Mouse (Mus musculus) spleen, adult 2 months (tissue): ENCODE measurements around the gene Lrmda. TPM values are rescaled to one million over a fixed set of nuclear protein-coding genes. Genes with fewer than 3 reads are reported as not detected.

ENCODE experiments used
- DNase-seq, 2 experiments: peaks; one replicate each; pipeline versions ENCODE4 v3.0.0 to v3.0.0-alpha.2; 2012 to 2021; ENCODE audit warnings: low spot score in 2 of 2, low read depth in 1 of 2
- H3K27ac ChIP-seq: fragments of 200-500 bp; 2 replicates; pipeline ENCODE4 v1.5.1; 2012; ENCODE audit warnings: low read length, inconsistent platforms; ENCODE audit not compliant: insufficient read depth
- H3K27me3 ChIP-seq: fragments of 200-500 bp; 2 replicates; pipeline ENCODE4 v1.6.1; 2012; ENCODE audit warnings: mild to moderate bottlenecking, moderate library complexity, low read length, inconsistent platforms; ENCODE audit not compliant: control insufficient read depth, insufficient read depth
- H3K36me3 ChIP-seq: fragments of 200-500 bp; 2 replicates; pipeline ENCODE4 v1.6.1; 2012; ENCODE audit warnings: mild to moderate bottlenecking, low read length, inconsistent platforms; ENCODE audit not compliant: control insufficient read depth, insufficient read depth
- H3K4me1 ChIP-seq: fragments of 200-500 bp; 2 replicates; pipeline ENCODE4 v1.6.1; 2011; ENCODE audit warnings: inconsistent platforms; ENCODE audit not compliant: control insufficient read depth, insufficient read depth, insufficient read length
- H3K4me3 ChIP-seq: fragments of 200-500 bp; 2 replicates; pipeline ENCODE4 v1.5.1; 2011; ENCODE audit warnings: mild to moderate bottlenecking, inconsistent platforms; ENCODE audit not compliant: insufficient read depth, insufficient read length; ENCODE audit errors: extremely low read depth
- CTCF ChIP-seq: fragments of 200-500 bp; IDR thresholded peaks from 2 replicates; pipeline ENCODE4 v1.5.1; 2011; ENCODE audit warnings: mild to moderate bottlenecking, inconsistent platforms; ENCODE audit not compliant: insufficient read depth, insufficient read length, insufficient replicate concordance; ENCODE audit errors: extremely low read depth
- POLR2A ChIP-seq: fragments of 200-500 bp; IDR thresholded peaks from 2 replicates; pipeline ENCODE4 v1.6.1; 2011; ENCODE audit warnings: low read depth, low read length, inconsistent platforms
- WGBS: fragments of 180-500 bp; shearing (Covaris S2); methylation state at CpG from one replicate; pipeline ENCODE4 v1.1.7; 2018; 5-methylcytosine and 5-hydroxymethylcytosine counted together
- polyA plus RNA-seq: library from polyadenylated mRNA; depleted of rRNA; stranded (reverse); fragments of >200 nt; gene quantifications from 2 replicates; pipeline ENCODE4 v1.2.3, GENCODE M21; 2012

Gene Lrmda
- polyA plus RNA-seq, 1 experiment, result 0.37 TPM

DNA sequence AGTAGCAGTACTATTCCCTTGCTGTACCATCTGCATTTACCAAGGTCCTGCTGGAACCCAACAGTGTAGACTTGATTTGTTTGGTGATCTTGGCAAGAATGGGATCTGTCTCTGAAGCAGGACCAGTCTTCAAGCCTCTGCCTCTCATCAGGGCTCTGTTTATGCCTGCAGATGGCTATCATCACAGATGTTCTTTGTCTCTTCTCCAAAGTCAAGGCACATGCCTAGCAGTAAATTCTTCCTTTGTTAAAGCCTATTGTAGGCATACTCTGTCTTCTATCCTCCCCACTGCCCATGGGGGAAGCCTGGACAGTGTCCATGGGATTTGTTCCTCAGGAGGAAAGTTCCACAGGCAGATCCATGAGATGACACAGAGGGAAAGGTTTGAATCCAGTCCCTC lies 930.0 kb downstream of the Lrmda start:
- TF ChIP-seq CTCF, result no peak
- no peak for TF ChIP-seq POLR2A
- H3K27me3 ChIP-seq, result no peaks in the 10 kb centered on the region
- no peak for DNase-seq
- no peaks in the 10 kb centered on the region for H3K36me3 ChIP-seq
- no peaks in the 10 kb centered on the region for H3K4me1 ChIP-seq
- H3K27ac ChIP-seq, result no peak overlapping the region
- no peak overlapping the region for H3K4me3 ChIP-seq

DNA sequence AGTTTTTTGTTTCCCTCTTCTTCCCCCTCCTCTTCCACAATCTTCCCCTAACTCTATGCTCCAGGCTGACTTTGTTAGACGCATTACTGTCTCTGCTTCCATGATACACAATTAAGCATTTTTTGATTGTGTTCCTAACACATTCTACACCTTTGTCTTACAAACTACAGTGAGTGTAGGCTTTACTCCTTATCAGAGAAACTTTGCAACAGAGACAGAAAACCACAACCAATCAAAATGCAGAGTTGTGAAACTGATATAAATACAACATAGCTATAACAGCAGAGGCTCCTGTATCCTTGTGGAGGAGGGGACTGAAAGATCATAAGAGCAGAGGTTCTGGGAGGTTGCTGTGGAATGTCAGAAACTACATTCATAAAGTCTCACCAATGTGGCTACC lies 933.5 kb downstream of the Lrmda start:
- Histone ChIP-seq H3K4me1 (no peaks in the 10 kb centered on the region), H3K4me3 (no peak overlapping the region), H3K27ac (no peak overlapping the region), H3K27me3 (no peaks in the 10 kb centered on the region), H3K36me3 (no peaks in the 10 kb centered on the region)
- 90% methylated on average over 1 of the region's 1 CpGs for WGBS
- no peak for DNase-seq
- TF ChIP-seq CTCF (no peak), POLR2A (no peak)

DNA sequence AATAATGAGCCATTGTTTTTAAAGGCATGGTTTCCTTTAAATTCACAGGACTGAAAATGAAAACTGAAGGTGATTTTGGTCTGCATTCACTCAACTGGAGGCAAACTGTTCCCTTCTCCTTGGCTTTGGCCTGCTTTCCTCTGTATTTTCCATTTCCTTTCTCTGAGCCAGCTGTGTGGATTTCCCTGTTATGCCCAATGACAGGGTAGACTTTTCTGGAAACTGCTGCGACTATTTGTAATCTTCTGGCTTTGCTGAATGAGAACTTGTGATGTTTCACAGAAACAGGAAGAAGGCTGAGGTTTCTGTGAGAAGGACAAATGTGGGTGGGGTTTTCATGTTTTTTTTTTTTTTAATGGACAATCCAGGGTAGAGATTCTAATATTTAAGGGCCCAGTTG lies 940.7 kb downstream of the Lrmda start:
- no peaks in the 10 kb centered on the region for H3K27me3 ChIP-seq
- H3K36me3 ChIP-seq, result no peaks in the 10 kb centered on the region
- H3K4me1 ChIP-seq, result no peaks in the 10 kb centered on the region
- 53% methylated on average over 1 of the region's 1 CpGs for WGBS
- no peak overlapping the region for H3K27ac ChIP-seq
- DNase-seq, result no peak
- H3K4me3 ChIP-seq, result no peak overlapping the region
- TF ChIP-seq POLR2A (no peak), CTCF (no peak)

DNA sequence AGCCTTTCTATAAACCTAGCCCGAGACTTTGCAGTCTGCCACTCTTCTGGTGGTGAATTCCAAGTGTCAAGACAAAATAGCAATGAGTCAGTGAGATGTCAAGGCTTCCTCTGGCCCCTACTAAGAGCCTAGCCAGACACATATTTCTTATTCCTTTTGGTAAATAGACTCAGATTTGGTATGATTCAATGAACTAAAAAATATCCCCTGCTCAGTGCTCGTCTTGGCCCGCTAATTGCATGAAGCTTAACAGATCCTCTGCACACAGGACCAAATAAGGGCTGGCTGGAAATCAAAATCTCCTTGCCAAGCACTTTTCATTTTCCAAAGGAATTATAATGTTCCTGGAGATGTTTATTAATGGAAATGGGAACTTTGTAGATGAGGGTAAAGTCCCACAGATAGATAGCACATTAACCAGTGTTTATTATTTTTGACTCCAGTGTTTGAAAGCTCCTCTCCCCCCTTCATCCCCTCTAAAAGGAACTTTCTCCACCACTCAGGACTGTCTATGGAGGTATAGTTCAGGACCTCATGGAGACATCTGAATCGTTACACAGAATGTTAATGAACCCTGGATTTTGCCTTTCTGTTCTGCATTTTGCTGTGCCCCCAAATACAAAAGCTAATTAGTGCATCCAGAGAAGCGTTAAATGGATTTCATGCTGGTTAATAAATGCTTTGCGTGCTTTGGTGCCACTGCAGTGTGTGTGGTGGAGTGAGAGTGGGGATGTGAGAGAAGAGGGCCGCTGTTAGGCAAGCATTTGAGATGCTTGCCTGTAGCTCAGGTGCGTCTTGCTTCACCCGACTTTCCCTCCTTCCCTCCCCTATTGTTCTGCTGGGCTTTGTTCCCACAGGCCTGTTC lies 945.5 kb downstream of the Lrmda start:
- 87% methylated on average over 9 of the region's 9 CpGs for whole genome bisulfite sequencing
- no peaks in the 10 kb centered on the region for H3K36me3 ChIP-seq
- DNase-seq, result no peak

DNA sequence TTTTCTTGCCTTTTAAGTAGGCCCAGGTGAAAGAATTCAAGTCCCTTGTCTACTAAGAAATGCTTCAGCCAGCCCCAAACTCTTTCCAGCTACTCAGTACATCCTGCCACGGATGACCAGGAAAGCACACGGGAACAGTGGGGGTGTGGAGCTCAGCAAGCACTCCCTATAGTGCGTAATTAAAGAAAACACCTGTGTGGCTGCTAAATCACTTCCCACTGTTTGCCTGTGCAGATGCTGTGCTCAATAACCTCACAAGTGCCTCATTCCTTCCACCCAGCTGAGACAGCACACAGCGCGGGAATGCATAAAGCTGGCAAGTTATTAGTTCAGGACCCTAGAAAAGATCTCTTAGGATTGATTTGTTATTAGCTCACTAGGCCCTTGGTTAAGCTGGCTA lies 949.2 kb downstream of the Lrmda start:
- no peak overlapping the region for H3K4me3 ChIP-seq
- H3K36me3 ChIP-seq, result no peaks in the 10 kb centered on the region
- no peaks in the 10 kb centered on the region for H3K27me3 ChIP-seq
- no peak for TF ChIP-seq POLR2A
- TF ChIP-seq CTCF, result no peak
- no peaks in the 10 kb centered on the region for H3K4me1 ChIP-seq
- DNase-seq, result no peak
- WGBS, result 89% methylated on average over 5 of the region's 5 CpGs
- no peak overlapping the region for H3K27ac ChIP-seq

More for the DNA sequence above, 945.5 kb downstream of the Lrmda start:
- H3K4me3 ChIP-seq, result no peak overlapping the region
- no peaks in the 10 kb centered on the region for H3K4me1 ChIP-seq
- H3K27me3 ChIP-seq, result no peaks in the 10 kb centered on the region
- TF ChIP-seq CTCF, result no peak
- no peak for TF ChIP-seq POLR2A
- no peak overlapping the region for H3K27ac ChIP-seq

DNA sequence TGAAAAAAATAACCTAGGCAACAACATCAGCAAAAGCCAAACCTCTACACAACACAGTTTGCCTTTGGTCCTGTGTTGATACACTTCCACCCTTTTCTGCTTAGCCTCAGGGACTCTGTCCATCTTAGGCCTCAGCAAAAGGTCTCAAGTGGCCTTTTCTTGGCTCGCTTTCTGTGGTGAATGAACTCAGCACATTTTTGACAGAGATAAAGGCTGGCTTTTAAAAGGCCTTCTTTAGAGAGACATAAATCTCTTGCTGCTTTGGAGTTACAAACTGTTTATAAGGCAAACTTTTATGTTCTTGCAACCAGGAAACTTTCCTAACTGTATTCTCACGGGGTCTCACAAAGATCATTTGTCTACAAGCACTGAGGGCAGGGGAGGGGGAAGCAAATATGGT lies 967.2 kb downstream of the Lrmda start:
- no peaks in the 10 kb centered on the region for H3K36me3 ChIP-seq
- H3K27me3 ChIP-seq, result no peaks in the 10 kb centered on the region
- no peak for TF ChIP-seq CTCF
- TF ChIP-seq POLR2A, result no peak
- no peak for DNase-seq
- WGBS, result 39% methylated on average over 2 of the region's 2 CpGs
- no peak overlapping the region for H3K4me3 ChIP-seq
- H3K27ac ChIP-seq, result no peak overlapping the region
- H3K4me1 ChIP-seq, result no peaks in the 10 kb centered on the region

DNA sequence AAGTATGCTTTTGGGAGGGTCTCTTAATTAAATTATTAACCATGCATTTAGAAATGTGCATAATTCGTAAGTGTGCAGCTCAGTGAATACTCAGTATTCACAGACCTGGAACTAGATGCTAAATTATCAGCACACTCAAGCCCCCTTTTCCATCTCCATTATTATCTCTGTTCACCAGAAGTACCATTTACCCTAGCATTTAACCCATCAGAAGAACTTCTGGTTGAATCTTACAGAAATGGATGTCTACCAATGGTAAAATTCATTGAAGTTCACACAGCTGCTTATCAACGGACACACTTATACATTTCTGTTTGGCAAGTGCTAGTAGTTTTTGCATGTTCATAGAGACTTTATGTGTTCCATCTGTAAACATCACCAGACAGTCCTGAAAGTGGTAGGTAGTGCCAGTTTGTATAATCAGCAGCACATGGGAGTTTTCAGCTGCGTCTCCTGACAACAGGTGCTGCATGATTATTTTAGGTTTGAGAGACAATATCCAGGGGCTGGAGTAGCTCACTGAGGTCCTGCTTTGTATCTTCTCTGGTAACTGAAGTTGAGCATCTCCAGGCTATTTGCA lies 968.7 kb downstream of the Lrmda start:
- WGBS, result 92% methylated on average over 3 of the region's 3 CpGs
- H3K4me1 ChIP-seq, result no peaks in the 10 kb centered on the region
- H3K36me3 ChIP-seq, result no peaks in the 10 kb centered on the region
- no peak overlapping the region for H3K4me3 ChIP-seq
- no peak for DNase-seq
- H3K27me3 ChIP-seq, result no peaks in the 10 kb centered on the region
- no peak overlapping the region for H3K27ac ChIP-seq
- TF ChIP-seq CTCF (no peak), POLR2A (no peak)
